Mouse (Mus musculus) ES-Bruce4 (cell line): ENCODE measurements at regions not wholly inside any gene's neighbourhood (a gene's known extent, or its start where the extent isn't known, plus 50 kb on each side); places are given as distances from the start of the nearest gene placed in this dataset.

Experiments
- H3K27ac ChIP-seq: 2 replicates; pipeline ENCODE4 v1.5.1; 2012; ENCODE audit warnings: low read length, inconsistent platforms; ENCODE audit not compliant: insufficient read depth
- H3K27me3 ChIP-seq: 2 replicates; pipeline ENCODE4 v1.6.1; 2012; ENCODE audit warnings: mild to moderate bottlenecking, low read length, inconsistent platforms; ENCODE audit not compliant: control insufficient read depth, poor library complexity, insufficient read depth, severe bottlenecking
- H3K36me3 ChIP-seq: 2 replicates; pipeline ENCODE4 v1.6.1; 2012; ENCODE audit warnings: inconsistent platforms, mild to moderate bottlenecking, low read length, moderate library complexity; ENCODE audit not compliant: control insufficient read depth, poor library complexity, insufficient read depth, severe bottlenecking
- H3K4me1 ChIP-seq: one replicate; pipeline ENCODE4 v1.8.1; 2011; ENCODE audit warnings: low read length; ENCODE audit not compliant: control insufficient read depth, insufficient read depth
- H3K4me3 ChIP-seq: 2 replicates; pipeline ENCODE4 v1.5.1; 2011; ENCODE audit warnings: low read depth, mild to moderate bottlenecking, low read length
- H3K9ac ChIP-seq: 2 replicates; pipeline ENCODE4 v1.6.1; 2012; ENCODE audit warnings: low read depth, mild to moderate bottlenecking, inconsistent platforms; ENCODE audit not compliant: poor library complexity, severe bottlenecking
- H3K9me3 ChIP-seq: replicated peaks from 2 replicates; pipeline ENCODE4 v1.6.1; 2012; ENCODE audit warnings: mild to moderate bottlenecking, low read length, inconsistent platforms; ENCODE audit not compliant: control insufficient read depth, poor library complexity, insufficient read depth, severe bottlenecking
- CTCF ChIP-seq: IDR thresholded peaks from one replicate; pipeline ENCODE4 v1.8.1; 2011; ENCODE audit warnings: low read depth, low read length
- EP300 ChIP-seq: IDR thresholded peaks from 2 replicates; pipeline ENCODE4 v1.6.1; 2011; ENCODE audit warnings: low read depth, low read length; ENCODE audit not compliant: insufficient read depth
- POLR2A ChIP-seq: IDR thresholded peaks from one replicate; pipeline ENCODE4 v1.8.1; 2011; ENCODE audit warnings: low read length; ENCODE audit not compliant: insufficient read depth

- TF ChIP-seq EP300 = no peak
- TF ChIP-seq POLR2A = no peak
- no peak for TF ChIP-seq CTCF
- Histone ChIP-seq H3K36me3 (no peaks in the 10 kb centered on the region), H3K27me3 (no peaks in the 10 kb centered on the region), H3K4me1 (no peaks in the 10 kb centered on the region), H3K4me3 (no peak overlapping the region), H3K9ac (no peak overlapping the region), H3K27ac (no peak overlapping the region), H3K9me3 (no peaks in the 10 kb centered on the region)
Observed at GRCm38 (mm10) chr9:68162813-68163570, 322.8 kb downstream of the Vps13c start.

GRCm38 (mm10) chr9:68166556-68166955, 326.4 kb downstream of the Vps13c start:
- Histone ChIP-seq H3K27ac (no peak overlapping the region), H3K4me3 (no peak overlapping the region), H3K4me1 (no peaks in the 10 kb centered on the region), H3K9ac (no peak overlapping the region), H3K36me3 (no peaks in the 10 kb centered on the region), H3K27me3 (no peaks in the 10 kb centered on the region), H3K9me3 (no peaks in the 10 kb centered on the region)
- TF ChIP-seq CTCF (no peak), EP300 (no peak), POLR2A (no peak)

- Histone ChIP-seq H3K27ac (no peak overlapping the region), H3K27me3 (no peaks in the 10 kb centered on the region), H3K4me1 (no peaks in the 10 kb centered on the region), H3K9me3 (no peaks in the 10 kb centered on the region), H3K9ac (no peak overlapping the region), H3K36me3 (no peaks in the 10 kb centered on the region), H3K4me3 (no peak overlapping the region)
- TF ChIP-seq CTCF (no peak), POLR2A (no peak), EP300 (no peak)
Observed at GRCm38 (mm10) chr9:68188921-68189320, 348.7 kb downstream of the Vps13c start.

GRCm38 (mm10) chr9:68199831-68200230, 359.6 kb downstream of the Vps13c start:
- Histone ChIP-seq H3K27ac (no peak overlapping the region), H3K4me1 (no peaks in the 10 kb centered on the region), H3K27me3 (no peaks in the 10 kb centered on the region), H3K9ac (no peak overlapping the region), H3K9me3 (no peaks in the 10 kb centered on the region), H3K4me3 (no peak overlapping the region), H3K36me3 (no peaks in the 10 kb centered on the region)
- TF ChIP-seq CTCF (no peak), EP300 (no peak), POLR2A (no peak)

GRCm38 (mm10) chr9:68201031-68201430, 360.8 kb downstream of the Vps13c start:
- Histone ChIP-seq H3K4me3 (no peak overlapping the region), H3K27ac (no peak overlapping the region), H3K36me3 (no peaks in the 10 kb centered on the region), H3K9ac (no peak overlapping the region), H3K9me3 (no peaks in the 10 kb centered on the region), H3K27me3 (no peaks in the 10 kb centered on the region), H3K4me1 (no peaks in the 10 kb centered on the region)
- TF ChIP-seq EP300 (no peak), CTCF (no peak), POLR2A (no peak)

GRCm38 (mm10) chr9:68225694-68226093, 385.5 kb downstream of the Vps13c start:
- Histone ChIP-seq H3K36me3 (no peaks in the 10 kb centered on the region), H3K27ac (no peak overlapping the region), H3K4me3 (no peak overlapping the region), H3K9me3 (no peaks in the 10 kb centered on the region), H3K9ac (no peak overlapping the region), H3K4me1 (no peaks in the 10 kb centered on the region), H3K27me3 (no peaks in the 10 kb centered on the region)
- TF ChIP-seq EP300 (no peak), POLR2A (no peak), CTCF (no peak)
